Mouse (Mus musculus) forebrain, embryonic 14.5 days (tissue): ENCODE results near the gene Zfp607b. TPM values are rescaled to one million over a fixed set of nuclear protein-coding genes. Genes with fewer than 3 reads are reported as not detected.
A peak's percentile ranks its signal among the peaks of the same experiment; 100 is the strongest.

ENCODE experiments used
- ATAC-seq: fragments of 200-750 bp; cut with Nextera tagmentation; 2 replicates; pipeline ENCODE4 v1.8.0; 2017; ENCODE audit warnings: mild to moderate bottlenecking, moderate library complexity
- DNase-seq: peaks from one replicate; pipeline ENCODE4 v3.0.0-alpha.2; 2015; ENCODE audit warnings: low spot score
- H3K27ac ChIP-seq: fragments of 300-500 bp; sonication (generic); 2 replicates; pipeline ENCODE4 v1.5.1; 2014; ENCODE audit warnings: low read depth, mild to moderate bottlenecking, control low read depth, low read length, moderate library complexity
- H3K27me3 ChIP-seq: fragments of 300-500 bp; sonication (generic); replicated peaks from 2 replicates; pipeline ENCODE4 v1.6.1; 2014; ENCODE audit warnings: low read length, control low read depth, mixed read lengths; ENCODE audit not compliant: control insufficient read depth, insufficient read depth
- H3K36me3 ChIP-seq: fragments of 300-500 bp; sonication (generic); 2 replicates; pipeline ENCODE4 v1.6.1; 2014; ENCODE audit warnings: low read length, control low read depth; ENCODE audit not compliant: control insufficient read depth, insufficient read depth
- H3K4me1 ChIP-seq: fragments of 300-500 bp; sonication (generic); 2 replicates; pipeline ENCODE4 v1.6.1; 2014; ENCODE audit warnings: antibody characterized with exemption, low read length, control low read depth; ENCODE audit not compliant: control insufficient read depth, insufficient read depth
- H3K4me2 ChIP-seq: fragments of 300-500 bp; sonication (generic); 2 replicates; pipeline ENCODE4 v1.6.1; 2014; ENCODE audit warnings: mild to moderate bottlenecking, control low read depth, low read length
- H3K4me3 ChIP-seq: fragments of 300-500 bp; sonication (generic); 2 replicates; pipeline ENCODE4 v1.5.1; 2014; ENCODE audit warnings: low read depth, low read length, control low read depth
- H3K9ac ChIP-seq: fragments of 300-500 bp; sonication (generic); 2 replicates; pipeline ENCODE4 v1.6.1; 2014; ENCODE audit warnings: mild to moderate bottlenecking, low read length, control low read depth, moderate library complexity
- H3K9me3 ChIP-seq: fragments of 300-500 bp; sonication (generic); replicated peaks from 2 replicates; pipeline ENCODE4 v1.6.1; 2016; ENCODE audit warnings: low read length, control low read depth, mixed read lengths; ENCODE audit not compliant: control insufficient read depth
- WGBS: fragments of 180-500 bp; shearing (Covaris S2); extraction: QIAGEN DNeasy Blood & Tissue Kit; methylation state at CpG from one replicate; pipeline ENCODE4 v1.1.7; 2014; 5-methylcytosine and 5-hydroxymethylcytosine counted together
- polyA plus RNA-seq: library from polyadenylated mRNA; unstranded; fragments of >200 nt; fragmentation: Nextera tagmentation; extraction: Ambion mirVana; gene quantifications from 2 replicates; pipeline ENCODE4 v1.2.1, GENCODE M21; 2014

Zfp607b gene
- polyA plus RNA-seq, result 10.8 and 14.5 TPM in 2 replicates

- no peaks in the 10 kb centered on the region for H3K27me3 ChIP-seq
- DNase-seq (peak; percentile 98), ATAC-seq (peak; percentile 98)
- peak within 1 kb of the TSS; percentile 79 for H3K27ac ChIP-seq
- peak within 1 kb of the TSS; percentile 74 for H3K9ac ChIP-seq
- H3K9me3 ChIP-seq, result no peaks in the 10 kb centered on the region
- H3K36me3 ChIP-seq, result no peaks in the 10 kb centered on the region
- peak within 1 kb of the TSS; percentile 47 for H3K4me3 ChIP-seq
- 0% methylated on average over 19 of the region's 19 CpGs for WGBS
- H3K4me1 ChIP-seq, result no peaks in the 10 kb centered on the region
- peak within 1 kb of the TSS; percentile 80 for H3K4me2 ChIP-seq
These were observed at the start of gene Zfp607b for GRCm38 (mm10) chr7:27688815-27689612. Gene Zfp607b (plus strand): TSS chr7:27689340.

GRCm38 (mm10) chr7:27644471-27644870, 44.7 kb upstream of the Zfp607b start:
- H3K27me3 ChIP-seq, result no peaks in the 10 kb centered on the region
- DNase-seq (no peak), ATAC-seq (no peak)
- H3K4me2 ChIP-seq, result no peak overlapping the region
- WGBS, result 57% methylated on average over 1 of the region's 1 CpGs
- H3K4me1 ChIP-seq, result no peaks in the 10 kb centered on the region
- H3K36me3 ChIP-seq, result peaks cover 6% of the 10 kb centered on the region; the same call in 1 of the 2 replicates
- no peak overlapping the region for H3K27ac ChIP-seq
- no peak overlapping the region for H3K4me3 ChIP-seq
- no peaks in the 10 kb centered on the region for H3K9me3 ChIP-seq
- no peak overlapping the region for H3K9ac ChIP-seq

- H3K9me3 ChIP-seq, result no peaks in the 10 kb centered on the region
- no peak for ATAC-seq
- no peak overlapping the region for H3K27ac ChIP-seq
- DNase-seq, result no peak
- no peak overlapping the region for H3K9ac ChIP-seq
- no peaks in the 10 kb centered on the region for H3K36me3 ChIP-seq
- H3K4me1 ChIP-seq, result no peaks in the 10 kb centered on the region
- no peak overlapping the region for H3K4me3 ChIP-seq
- H3K27me3 ChIP-seq, result no peaks in the 10 kb centered on the region
- 86% methylated on average over 7 of the region's 7 CpGs for WGBS
- no peak overlapping the region for H3K4me2 ChIP-seq
These were observed 42.6 kb upstream of the Zfp607b start for GRCm38 (mm10) chr7:27646516-27646915.

- Histone ChIP-seq H3K27me3 (0 out of 2 replicates have a peak, but pooled peaks cover 1% of the 10 kb centered on the region), H3K9ac (no peak overlapping the region), H3K4me2 (no peak overlapping the region), H3K9me3 (no peaks in the 10 kb centered on the region), H3K4me3 (no peak overlapping the region), H3K36me3 (no peaks in the 10 kb centered on the region), H3K4me1 (no peaks in the 10 kb centered on the region), H3K27ac (no peak overlapping the region)
- 85% methylated on average over 6 of the region's 6 CpGs for WGBS
- ATAC-seq (no peak), DNase-seq (no peak)
These were observed 41.7 kb upstream of the Zfp607b start for GRCm38 (mm10) chr7:27647281-27648002.

GRCm38 (mm10) chr7:27649723-27650122, 39.4 kb upstream of the Zfp607b start:
- ATAC-seq (no peak), DNase-seq (no peak)
- H3K9me3 ChIP-seq, result no peaks in the 10 kb centered on the region
- H3K4me2 ChIP-seq, result no peak overlapping the region
- 94% methylated on average over 11 of the region's 11 CpGs for WGBS
- peaks cover 2% of the 10 kb centered on the region; the same call in 1 of the 2 replicates for H3K27me3 ChIP-seq
- H3K4me3 ChIP-seq, result no peak overlapping the region
- peaks cover under 1% of the 10 kb centered on the region; the same call in 1 of the 2 replicates for H3K4me1 ChIP-seq
- no peaks in the 10 kb centered on the region for H3K36me3 ChIP-seq
- H3K9ac ChIP-seq, result no peak overlapping the region
- H3K27ac ChIP-seq, result no peak overlapping the region

- peak; percentile 90 for DNase-seq
- no peaks in the 10 kb centered on the region for H3K9me3 ChIP-seq
- no peak overlapping the region for H3K4me3 ChIP-seq
- peaks cover 2% of the 10 kb centered on the region; the same call in 1 of the 2 replicates for H3K4me1 ChIP-seq
- H3K27me3 ChIP-seq, result peaks cover 2% of the 10 kb centered on the region; the same call in 1 of the 2 replicates
- ATAC-seq, result no peak
- H3K4me2 ChIP-seq, result no peak overlapping the region
- no peak overlapping the region for H3K9ac ChIP-seq
- H3K36me3 ChIP-seq, result peaks cover 6% of the 10 kb centered on the region; the same call in 1 of the 2 replicates
- WGBS, result 10% methylated on average over 10 of the region's 10 CpGs
- no peak overlapping the region for H3K27ac ChIP-seq
These were observed 38.2 kb upstream of the Zfp607b start for GRCm38 (mm10) chr7:27650949-27651348.

- peak; percentile 80 for ATAC-seq
- Histone ChIP-seq H3K27ac (peak within 1 kb of the TSS; percentile 92), H3K36me3 (peaks cover 35% of the 10 kb centered on the region)
These were observed 35.3 kb upstream of the Zfp607b start, which contains the start of gene Ttc9b for GRCm38 (mm10) chr7:27653681-27654437. Gene Ttc9b (plus strand): TSS chr7:27653915.

GRCm38 (mm10) chr7:27654607-27655276, 34.4 kb upstream of the Zfp607b start:
- peaks cover 2% of the 10 kb centered on the region; the same call in 1 of the 2 replicates for H3K4me1 ChIP-seq
- H3K27ac ChIP-seq, result peak overlapping the region; percentile 92; the same call in 1 of the 2 replicates
- H3K4me3 ChIP-seq, result peak overlapping the region; percentile 66
- no peaks in the 10 kb centered on the region for H3K9me3 ChIP-seq
- peak overlapping the region; percentile 80 for H3K4me2 ChIP-seq
- 63% methylated on average over 20 of the region's 20 CpGs for WGBS
- peaks cover 2% of the 10 kb centered on the region; the same call in 1 of the 2 replicates for H3K27me3 ChIP-seq
- H3K36me3 ChIP-seq, result peaks cover 44% of the 10 kb centered on the region
- DNase-seq (peak; percentile 44), ATAC-seq (no peak)
- H3K9ac ChIP-seq, result peak overlapping the region; percentile 84; the same call in 1 of the 2 replicates

More at GRCm38 (mm10) chr7:27653681-27654437, 35.3 kb upstream of the Zfp607b start, which contains the start of gene Ttc9b:
- WGBS, result 1% methylated on average over 58 of the region's 62 CpGs
- H3K27me3 ChIP-seq, result peaks cover 2% of the 10 kb centered on the region; the same call in 1 of the 2 replicates
- H3K9me3 ChIP-seq, result no peaks in the 10 kb centered on the region
- peaks cover 2% of the 10 kb centered on the region; the same call in 1 of the 2 replicates for H3K4me1 ChIP-seq
- peak within 1 kb of the TSS; percentile 66 for H3K4me3 ChIP-seq
- peak within 1 kb of the TSS; percentile 80 for H3K4me2 ChIP-seq
- peak; percentile 89 for DNase-seq
- peak within 1 kb of the TSS; percentile 84 for H3K9ac ChIP-seq
